Mouse (Mus musculus) heart, postnatal 0 days (tissue): ENCODE results near the gene Akap2.

ENCODE experiments used
- CTCF ChIP-seq: IDR thresholded peaks from 2 replicates; pipeline ENCODE4 v1.5.1; 2016; ENCODE audit warnings: antibody characterized with exemption, control low read depth, low read depth
- EP300 ChIP-seq: IDR thresholded peaks from 2 replicates; pipeline ENCODE4 v1.6.1; 2016; ENCODE audit warnings: antibody characterized with exemption, low read depth

DNA sequence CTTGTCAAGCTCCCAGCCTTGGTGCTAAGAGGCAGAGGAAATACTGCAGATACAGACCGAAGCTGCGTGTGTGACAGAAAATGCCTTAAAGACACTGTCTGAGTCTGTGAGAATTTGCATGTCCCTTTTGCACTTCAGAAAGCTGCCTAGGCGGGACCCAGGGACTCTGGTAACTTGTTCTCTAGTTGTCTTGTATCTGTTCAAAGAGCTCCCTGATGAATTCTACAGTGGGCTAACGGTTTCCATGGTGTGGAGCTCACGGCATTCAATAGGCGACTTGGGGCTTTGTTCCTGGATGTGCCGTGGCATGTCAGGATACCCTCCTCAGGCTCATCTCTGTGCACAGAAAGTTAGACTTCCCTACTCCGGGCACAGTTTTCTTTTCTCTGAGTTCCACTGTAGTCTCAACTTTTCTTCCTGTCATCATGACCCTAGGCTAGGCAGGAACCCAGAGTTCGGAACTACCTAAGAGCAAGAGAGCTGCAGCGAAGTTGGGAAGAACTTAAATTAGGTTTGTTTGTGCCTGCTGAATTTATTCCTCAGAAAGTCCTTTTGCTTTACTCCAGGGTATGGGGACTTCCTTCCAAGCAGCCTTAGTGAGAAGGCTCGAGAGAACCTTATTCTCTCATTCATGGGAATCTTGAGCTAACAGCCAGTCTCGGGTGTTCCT, 128.2 kb downstream of the Akap2 start:
- TF ChIP-seq CTCF, result no peak
- no peak for TF ChIP-seq EP300
